Mouse (Mus musculus): ENCODE measurements around the gene Met. TPM values are rescaled to one million over a fixed set of nuclear protein-coding genes. Genes with fewer than 3 reads are reported as not detected.

Gene Met
- total RNA-seq (2014; rRNA removed) (4.3 and 4.5 TPM in 2 replicates), polyA plus RNA-seq (2015; fragmentation: Nextera tagmentation; extraction: Ambion mirVana) (1.1 and 1.3 TPM in 2 replicates)

DNA sequence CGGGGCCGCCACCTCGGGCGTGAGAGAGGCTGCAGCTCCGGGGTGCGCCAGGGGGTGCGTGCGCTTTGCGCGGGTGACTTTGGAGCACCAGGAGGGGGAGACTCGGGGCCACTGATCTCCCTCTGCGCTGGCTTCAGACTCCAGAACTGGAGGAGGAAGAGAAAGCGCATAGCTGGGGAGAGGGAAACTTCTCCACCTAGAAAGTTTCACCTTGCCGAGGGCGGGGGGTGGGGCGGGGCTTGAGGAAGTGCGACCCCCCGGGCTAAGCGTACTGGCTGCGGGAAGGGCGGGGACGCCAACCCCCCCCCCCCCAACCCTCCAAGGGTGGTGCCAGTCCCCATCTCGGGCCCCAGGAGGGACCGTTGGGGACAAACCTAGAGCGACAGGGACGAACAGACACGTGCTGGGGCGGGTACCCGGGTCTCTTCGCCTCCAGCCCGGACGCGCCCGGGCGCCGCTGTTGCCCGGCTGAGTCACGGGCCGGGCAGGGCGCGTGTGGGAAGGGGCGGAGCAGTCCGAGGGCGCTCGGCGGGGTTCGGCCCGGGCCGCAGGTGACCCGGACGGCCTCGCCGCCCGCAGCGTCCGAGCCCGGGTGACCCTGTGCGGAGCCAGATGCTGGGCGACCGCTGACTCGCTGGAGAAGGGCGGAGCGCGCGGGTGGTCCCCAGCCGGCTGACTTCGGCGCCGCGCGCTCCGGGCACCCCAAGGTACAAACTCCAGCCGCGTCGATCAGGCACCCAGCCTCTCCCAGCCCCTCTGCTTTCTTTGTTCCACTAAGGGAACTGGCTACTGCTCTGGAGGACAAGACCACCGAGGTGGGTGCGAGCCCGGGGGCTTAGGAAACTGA, at the start of gene Met:
Gene Met, plus strand, starts transcription at position 367 of the 847 bp plus-strand sequence.
- 0 out of 2 replicates have a peak, but pooled peaks cover 4% of the 10 kb centered on the region for H3K27me3 ChIP-seq (ENCODE audit: insufficient read depth, low read length)
- no peak; the same call in 1 of the 2 replicates for TF ChIP-seq CTCF (IDR thresholded peaks at IDR 0.05; ENCODE audit: low read depth)

DNA sequence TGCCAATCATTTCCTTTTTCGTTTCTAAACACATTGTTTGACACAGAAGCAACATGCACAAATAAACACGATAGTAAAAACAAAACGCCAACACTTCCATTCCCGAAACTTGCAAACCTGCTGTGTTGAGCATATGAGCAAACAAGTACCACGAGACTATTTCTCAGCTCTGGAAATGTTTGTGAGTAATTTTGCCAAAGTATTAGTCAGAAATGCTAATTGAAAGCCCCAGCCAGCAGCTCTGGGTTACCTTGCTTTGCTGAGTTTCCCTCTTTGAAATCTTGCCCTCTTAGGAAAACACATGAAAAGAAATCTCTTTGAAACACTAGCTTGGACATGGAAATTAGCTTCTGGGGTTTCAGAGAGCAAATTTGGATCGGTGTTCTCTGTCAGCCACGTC, 45.4 kb upstream of the Met start:
- no peak overlapping the region for H3K9ac ChIP-seq (replicated peaks; ENCODE audit: low read length)
- no peak for ATAC-seq
- TF ChIP-seq CTCF (IDR thresholded peaks at IDR 0.05; ENCODE audit: low read depth): no peak
- no peak overlapping the region for H3K4me3 ChIP-seq (ENCODE audit: low read length)
- no peak overlapping the region for H3K27ac ChIP-seq
- DNase-seq (ENCODE audit: low spot score): no peak
- no peaks in the 10 kb centered on the region for H3K27me3 ChIP-seq (ENCODE audit: insufficient read depth, low read length)
- H3K36me3 ChIP-seq (ENCODE audit: insufficient read depth, low read length): no peaks in the 10 kb centered on the region
- no peaks in the 10 kb centered on the region for H3K9me3 ChIP-seq (ENCODE audit: low read length)
- no peak overlapping the region for H3K4me2 ChIP-seq (ENCODE audit: low read depth, low read length)
- no peaks in the 10 kb centered on the region for H3K4me1 ChIP-seq (ENCODE audit: insufficient read depth, low read length)
- 59% methylated on average over 7 of the region's 7 CpGs for WGBS

More for the DNA sequence above, at the start of gene Met:
- peak within 1 kb of the TSS; percentile 37; the same call in 1 of the 2 replicates for H3K9ac ChIP-seq (replicated peaks; ENCODE audit: low read length)
- DNase-seq (ENCODE audit: low spot score): peak; percentile 34
- under 1% methylated on average over 70 of the region's 78 CpGs for WGBS
- no peak within 1 kb of the TSS for H3K27ac ChIP-seq
- peak within 1 kb of the TSS; percentile 70 for H3K4me3 ChIP-seq (ENCODE audit: low read length)
- no peaks in the 10 kb centered on the region for H3K9me3 ChIP-seq (ENCODE audit: low read length)
- no peaks in the 10 kb centered on the region for H3K36me3 ChIP-seq (ENCODE audit: insufficient read depth, low read length)
- 0 out of 2 replicates have a peak, but pooled peaks cover 5% of the 10 kb centered on the region for H3K4me1 ChIP-seq (ENCODE audit: insufficient read depth, low read length)
- ATAC-seq: peak; percentile 82
- H3K4me2 ChIP-seq (ENCODE audit: low read depth, low read length): peak within 1 kb of the TSS; percentile 100

DNA sequence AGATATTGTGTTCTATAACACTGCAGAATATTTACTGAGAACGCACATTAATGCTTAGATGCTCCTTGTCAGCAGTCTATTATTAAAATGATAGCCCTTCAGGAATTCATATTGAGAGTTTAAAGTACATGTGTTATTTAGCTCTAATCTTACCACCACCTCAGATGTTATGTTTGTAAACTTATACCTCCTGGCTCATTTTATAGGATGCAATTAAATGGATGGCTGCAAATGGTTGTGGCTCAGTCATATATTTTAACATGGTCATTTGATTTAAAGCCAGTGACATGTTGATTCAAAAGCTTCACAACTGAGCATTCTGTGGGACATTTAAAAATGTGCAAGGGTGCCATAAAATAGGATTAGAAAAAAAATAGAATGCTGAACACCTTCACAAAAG, 41.2 kb upstream of the Met start:
- no peak overlapping the region for H3K9ac ChIP-seq (replicated peaks; ENCODE audit: low read length)
- TF ChIP-seq CTCF (IDR thresholded peaks at IDR 0.05; ENCODE audit: low read depth): no peak
- H3K4me2 ChIP-seq (ENCODE audit: low read depth, low read length): no peak overlapping the region
- H3K9me3 ChIP-seq (ENCODE audit: low read length): no peaks in the 10 kb centered on the region
- DNase-seq (ENCODE audit: low spot score) (no peak), ATAC-seq (no peak)
- no peak overlapping the region for H3K4me3 ChIP-seq (ENCODE audit: low read length)
- no peaks in the 10 kb centered on the region for H3K27me3 ChIP-seq (ENCODE audit: insufficient read depth, low read length)
- 98% methylated on average over 1 of the region's 1 CpGs for WGBS
- no peak overlapping the region for H3K27ac ChIP-seq
- no peaks in the 10 kb centered on the region for H3K4me1 ChIP-seq (ENCODE audit: insufficient read depth, low read length)
- no peaks in the 10 kb centered on the region for H3K36me3 ChIP-seq (ENCODE audit: insufficient read depth, low read length)

DNA sequence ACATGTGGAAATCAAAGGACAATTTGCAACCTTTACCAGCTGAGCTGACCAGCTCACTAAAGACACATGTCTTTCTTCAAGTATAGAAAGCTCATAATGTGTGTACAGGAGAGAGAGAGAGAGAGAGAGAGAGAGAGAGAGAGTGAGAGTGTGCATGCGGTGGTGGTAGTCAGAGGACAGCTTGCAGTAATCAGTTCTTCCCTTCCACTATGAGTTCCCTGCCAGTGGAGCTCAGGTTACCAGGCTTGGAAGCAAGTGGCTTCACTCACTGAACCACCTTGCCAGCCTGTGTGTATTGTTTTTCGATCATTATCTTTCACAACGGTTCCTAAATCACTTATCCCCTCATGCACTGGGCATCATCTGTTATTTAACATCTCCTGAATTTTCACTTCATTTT, 34.6 kb upstream of the Met start:
- H3K27ac ChIP-seq: no peak overlapping the region
- no peaks in the 10 kb centered on the region for H3K36me3 ChIP-seq (ENCODE audit: insufficient read depth, low read length)
- no peaks in the 10 kb centered on the region for H3K9me3 ChIP-seq (ENCODE audit: low read length)
- H3K4me3 ChIP-seq (ENCODE audit: low read length): no peak overlapping the region
- H3K4me1 ChIP-seq (ENCODE audit: insufficient read depth, low read length): no peaks in the 10 kb centered on the region
- DNase-seq (ENCODE audit: low spot score): no peak
- TF ChIP-seq CTCF (IDR thresholded peaks at IDR 0.05; ENCODE audit: low read depth): no peak
- no peak for ATAC-seq
- no peak overlapping the region for H3K4me2 ChIP-seq (ENCODE audit: low read depth, low read length)
- no peak overlapping the region for H3K9ac ChIP-seq (replicated peaks; ENCODE audit: low read length)
- 75% methylated on average over 3 of the region's 3 CpGs for WGBS
- H3K27me3 ChIP-seq (ENCODE audit: insufficient read depth, low read length): no peaks in the 10 kb centered on the region

DNA sequence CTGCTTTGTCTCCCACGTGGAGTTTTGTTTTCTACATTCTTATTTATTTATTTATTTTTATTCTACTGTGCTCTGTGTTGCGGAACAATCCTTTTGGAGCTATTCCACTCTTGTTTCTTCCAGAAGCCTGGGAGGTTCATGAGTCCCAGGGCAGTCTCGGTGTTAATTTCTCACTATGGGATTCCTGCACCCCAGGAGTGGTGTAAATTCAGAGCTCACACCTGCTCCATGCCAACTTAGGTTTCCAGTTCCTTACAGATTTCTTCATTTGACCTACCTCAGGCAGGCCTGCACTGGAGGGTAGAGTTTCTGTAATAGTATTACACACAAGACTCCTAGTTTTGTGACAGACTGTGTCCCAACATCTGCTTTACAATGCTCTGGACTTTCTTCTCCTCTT, 34.0 kb upstream of the Met start:
- 66% methylated on average over 3 of the region's 3 CpGs for WGBS
- H3K36me3 ChIP-seq (ENCODE audit: insufficient read depth, low read length): no peaks in the 10 kb centered on the region
- no peak overlapping the region for H3K9ac ChIP-seq (replicated peaks; ENCODE audit: low read length)
- no peak for ATAC-seq
- TF ChIP-seq CTCF (IDR thresholded peaks at IDR 0.05; ENCODE audit: low read depth): no peak
- no peak overlapping the region for H3K4me2 ChIP-seq (ENCODE audit: low read depth, low read length)
- no peaks in the 10 kb centered on the region for H3K4me1 ChIP-seq (ENCODE audit: insufficient read depth, low read length)
- DNase-seq (ENCODE audit: low spot score): no peak
- H3K27ac ChIP-seq: no peak overlapping the region
- no peaks in the 10 kb centered on the region for H3K9me3 ChIP-seq (ENCODE audit: low read length)
- H3K27me3 ChIP-seq (ENCODE audit: insufficient read depth, low read length): no peaks in the 10 kb centered on the region
- H3K4me3 ChIP-seq (ENCODE audit: low read length): no peak overlapping the region

DNA sequence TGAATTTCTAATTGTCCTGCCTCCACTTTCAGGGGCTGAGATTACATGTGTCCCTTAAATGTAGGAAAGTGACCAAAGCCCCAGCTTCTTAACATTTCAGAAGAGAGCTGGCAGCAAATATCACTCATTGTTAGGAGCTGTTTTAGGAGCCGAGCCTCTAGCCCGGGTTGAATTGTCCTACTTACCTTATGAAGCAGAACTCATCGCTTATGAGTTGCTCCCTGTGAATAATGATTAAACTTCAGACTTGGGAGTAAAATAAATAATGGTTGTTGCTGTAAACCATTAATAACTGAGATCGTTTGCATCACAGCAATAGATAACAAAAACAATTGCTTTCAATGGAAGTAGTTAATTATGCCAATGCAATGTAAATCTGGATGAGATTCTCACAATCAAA, 20.3 kb upstream of the Met start:
- DNase-seq (ENCODE audit: low spot score) (no peak), ATAC-seq (no peak)
- Histone ChIP-seq H3K36me3 (ENCODE audit: insufficient read depth, low read length) (no peaks in the 10 kb centered on the region), H3K27me3 (ENCODE audit: insufficient read depth, low read length) (no peaks in the 10 kb centered on the region), H3K27ac (no peak overlapping the region), H3K9me3 (ENCODE audit: low read length) (no peaks in the 10 kb centered on the region), H3K9ac (replicated peaks; ENCODE audit: low read length) (no peak overlapping the region), H3K4me2 (ENCODE audit: low read depth, low read length) (no peak overlapping the region), H3K4me1 (ENCODE audit: insufficient read depth, low read length) (no peaks in the 10 kb centered on the region), H3K4me3 (ENCODE audit: low read length) (no peak overlapping the region)
- 81% methylated on average over 4 of the region's 4 CpGs for WGBS
- no peak for TF ChIP-seq CTCF (IDR thresholded peaks at IDR 0.05; ENCODE audit: low read depth)

DNA sequence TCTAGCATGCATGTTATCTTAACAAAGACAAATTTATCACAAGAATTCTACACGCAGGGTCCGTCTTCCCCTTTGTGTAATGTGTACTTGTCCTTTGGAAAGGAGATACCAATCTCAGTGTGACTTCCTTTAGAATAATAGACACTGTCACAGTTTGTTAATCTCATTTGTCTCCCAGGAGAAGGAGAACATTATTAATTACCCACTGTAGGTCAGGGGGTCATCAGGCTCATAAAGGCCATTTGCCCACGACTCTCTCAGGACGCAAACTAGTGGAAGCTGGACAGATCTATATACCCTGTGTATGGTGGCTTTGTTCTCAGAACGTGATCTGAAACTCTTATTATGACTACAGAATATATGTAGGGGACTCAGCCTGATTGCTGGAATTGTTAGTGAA, 12.3 kb upstream of the Met start:
- no peak overlapping the region for H3K9ac ChIP-seq (replicated peaks; ENCODE audit: low read length)
- H3K4me1 ChIP-seq (ENCODE audit: insufficient read depth, low read length): no peaks in the 10 kb centered on the region
- no peak overlapping the region for H3K27ac ChIP-seq
- no peaks in the 10 kb centered on the region for H3K27me3 ChIP-seq (ENCODE audit: insufficient read depth, low read length)
- 14% methylated on average over 5 of the region's 5 CpGs for WGBS
- TF ChIP-seq CTCF (IDR thresholded peaks at IDR 0.05; ENCODE audit: low read depth): no peak
- no peak overlapping the region for H3K4me3 ChIP-seq (ENCODE audit: low read length)
- H3K36me3 ChIP-seq (ENCODE audit: insufficient read depth, low read length): no peaks in the 10 kb centered on the region
- H3K9me3 ChIP-seq (ENCODE audit: low read length): no peaks in the 10 kb centered on the region
- H3K4me2 ChIP-seq (ENCODE audit: low read depth, low read length): no peak overlapping the region
- ATAC-seq: no peak
- DNase-seq (ENCODE audit: low spot score): no peak
